Mouse (Mus musculus): Measurements from ENCODE around the gene Slc36a3.
A peak's percentile ranks its signal among the peaks of the same experiment; 100 is the strongest.

The Slc36a3 gene

GRCm38 (mm10) chr11:55151608-55152007, at the start of gene Slc36a3:
Slc36a3 (minus strand) TSS chr11:55151708.
- DNase-seq (ENCODE audit: low read depth), result no peak

- no peak for DNase-seq (ENCODE audit: low read depth)
Measured at GRCm38 (mm10) chr11:55197740-55198510, 46.4 kb upstream of the Slc36a3 start.

GRCm38 (mm10) chr11:55197086-55197485, 45.6 kb upstream of the Slc36a3 start:
- DNase-seq (ENCODE audit: low read depth), result no peak

- DNase-seq (ENCODE audit: low read depth), result no peak
Measured at GRCm38 (mm10) chr11:55190216-55190615, 38.7 kb upstream of the Slc36a3 start.

GRCm38 (mm10) chr11:55187777-55188176, 36.3 kb upstream of the Slc36a3 start:
- no peak for DNase-seq (ENCODE audit: low read depth)

- DNase-seq (ENCODE audit: low read depth), result no peak
Measured at GRCm38 (mm10) chr11:55187292-55187691, 35.8 kb upstream of the Slc36a3 start.

- DNase-seq (ENCODE audit: low read depth), result no peak
Measured at GRCm38 (mm10) chr11:55184733-55185291, 33.3 kb upstream of the Slc36a3 start, which contains the start of gene Slc36a2. Slc36a2 (minus strand) TSS chr11:55185077.

- no peak for DNase-seq (ENCODE audit: low read depth)
Measured at GRCm38 (mm10) chr11:55184246-55184645, 32.7 kb upstream of the Slc36a3 start.

GRCm38 (mm10) chr11:55183124-55183523, 31.6 kb upstream of the Slc36a3 start:
- no peak for DNase-seq (ENCODE audit: low read depth)

- DNase-seq (ENCODE audit: low read depth), result no peak
Measured at GRCm38 (mm10) chr11:55179856-55180255, 28.3 kb upstream of the Slc36a3 start.

GRCm38 (mm10) chr11:55178830-55179229, 27.3 kb upstream of the Slc36a3 start:
- DNase-seq (ENCODE audit: low read depth), result no peak

GRCm38 (mm10) chr11:55170501-55170900, 19.0 kb upstream of the Slc36a3 start:
- DNase-seq (ENCODE audit: low read depth), result no peak

GRCm38 (mm10) chr11:55168914-55169313, 17.4 kb upstream of the Slc36a3 start:
- no peak for DNase-seq (ENCODE audit: low read depth)

GRCm38 (mm10) chr11:55168504-55168903, 17.0 kb upstream of the Slc36a3 start:
- no peak for DNase-seq (ENCODE audit: low read depth)

- DNase-seq (ENCODE audit: low read depth), result no peak
Measured at GRCm38 (mm10) chr11:55165748-55166147, 14.2 kb upstream of the Slc36a3 start.

GRCm38 (mm10) chr11:55164723-55165122, 13.2 kb upstream of the Slc36a3 start:
- no peak for DNase-seq (ENCODE audit: low read depth)

- DNase-seq (ENCODE audit: low read depth), result no peak
Measured at GRCm38 (mm10) chr11:55162670-55163069, 11.2 kb upstream of the Slc36a3 start.

- DNase-seq (ENCODE audit: low read depth), result peak; percentile 56
Measured at GRCm38 (mm10) chr11:55158785-55159359, 7.4 kb upstream of the Slc36a3 start.

- no peak for DNase-seq (ENCODE audit: low read depth)
Measured at GRCm38 (mm10) chr11:55155070-55155421, 3.5 kb upstream of the Slc36a3 start.

- no peak for DNase-seq (ENCODE audit: low read depth)
Measured at GRCm38 (mm10) chr11:55154398-55155069, 3.0 kb upstream of the Slc36a3 start.

GRCm38 (mm10) chr11:55148461-55148860, 3.0 kb downstream of the Slc36a3 start:
- DNase-seq (ENCODE audit: low read depth), result no peak

- no peak for DNase-seq (ENCODE audit: low read depth)
Measured at GRCm38 (mm10) chr11:55147423-55147822, 4.1 kb downstream of the Slc36a3 start.

GRCm38 (mm10) chr11:55146855-55147254, 4.7 kb downstream of the Slc36a3 start:
- no peak for DNase-seq (ENCODE audit: low read depth)
